Mouse (Mus musculus): ENCODE measurements around the gene AI597479. TPM values are rescaled to one million over a fixed set of nuclear protein-coding genes. Genes with fewer than 3 reads are reported as not detected.

The AI597479 gene
- total RNA-seq (2023; ENCODE audit: inconsistent age): 6.0 to 7.5 TPM (median 7.1 TPM) in 4 replicates

DNA sequence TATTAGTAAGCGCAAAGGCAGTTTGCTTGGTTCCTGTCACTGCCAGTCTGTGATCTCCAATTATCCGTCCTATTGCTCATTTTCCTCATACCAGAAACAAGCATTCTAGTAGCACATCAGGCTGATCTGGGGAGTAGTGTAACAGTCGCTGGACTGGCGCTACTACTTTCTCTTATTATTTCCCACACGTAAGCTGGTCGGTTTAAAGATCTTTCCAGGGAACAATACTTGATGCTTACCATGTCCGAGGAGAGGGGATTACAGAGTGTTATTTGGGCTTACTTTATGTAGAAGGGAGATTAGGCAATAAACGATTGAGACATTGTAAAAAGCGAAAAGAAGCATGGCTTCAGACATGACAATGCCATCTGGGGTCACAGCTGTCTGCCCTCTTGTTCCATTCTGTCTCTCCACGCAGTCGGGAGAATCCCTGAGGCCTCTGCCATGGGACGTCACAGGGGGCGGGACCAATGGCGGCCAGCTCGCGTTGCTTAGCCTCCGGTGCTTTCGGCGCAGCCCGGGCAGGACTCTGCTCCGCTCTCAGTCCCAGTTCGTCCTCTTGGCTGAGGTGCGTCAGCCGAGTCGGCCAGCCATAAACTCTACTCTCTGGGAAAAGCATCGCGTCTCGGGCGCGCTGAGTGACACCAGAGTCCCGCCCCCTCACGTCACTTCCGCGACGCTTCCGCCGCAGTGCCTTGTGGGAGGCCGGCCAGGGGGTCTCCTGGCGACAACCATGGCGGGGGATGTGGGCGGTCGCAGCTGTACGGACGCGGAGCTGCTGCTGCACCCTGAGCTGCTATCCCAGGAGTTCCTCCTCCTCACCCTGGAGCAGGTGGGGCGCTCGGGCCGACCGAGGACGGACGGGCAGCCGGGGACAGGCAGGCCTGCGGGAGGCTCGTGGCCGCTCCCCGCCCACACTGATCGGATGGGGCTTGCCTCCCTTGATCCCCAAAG is at the start of gene AI597479, which contains the start of gene Tgfbrap1:
AI597479 (plus strand) TSS at position 680 of the 954 bp plus-strand sequence.
Tgfbrap1 (minus strand) TSS at position 607 of the 954 bp plus-strand sequence.

Other genes starting within 250 kb of the AI597479 start
- gene Mrps9, start 247.5 kb upstream of the AI597479 start, total RNA-seq (2023; ENCODE audit: inconsistent age): 38.7 to 47.7 TPM (median 44.2 TPM) in 4 replicates
- not detected in 4 replicates for gene Gpr45, start 145.8 kb upstream of the AI597479 start, total RNA-seq (2023; ENCODE audit: inconsistent age)
- 27.2 to 31.2 TPM (median 28.9 TPM) in 4 replicates for gene Tgfbrap1, start 73 bp upstream of the AI597479 start, total RNA-seq (2023; ENCODE audit: inconsistent age)
- 0.66 to 1.1 TPM (median 0.70 TPM) in 3 of 4 replicates, not detected in the other for gene Fhl2, start 98.3 kb downstream of the AI597479 start, total RNA-seq (2023; ENCODE audit: inconsistent age)